Mouse (Mus musculus) activated CD4-positive, CD25-positive, alpha-beta regulatory T cell (primary cell): Measurements from ENCODE around the gene Skint2. TPM values are rescaled to one million over a fixed set of nuclear protein-coding genes. Genes with fewer than 3 reads are reported as not detected.

Source experiments
- polyA plus RNA-seq, 2 experiments: library from polyadenylated mRNA; unstranded; fragments of 100-300 nt; shearing (Covaris generic); gene quantifications; one replicate each; pipeline ENCODE4 v1.2.1; 2017

The Skint2 gene
- polyA plus RNA-seq: not detected

DNA sequence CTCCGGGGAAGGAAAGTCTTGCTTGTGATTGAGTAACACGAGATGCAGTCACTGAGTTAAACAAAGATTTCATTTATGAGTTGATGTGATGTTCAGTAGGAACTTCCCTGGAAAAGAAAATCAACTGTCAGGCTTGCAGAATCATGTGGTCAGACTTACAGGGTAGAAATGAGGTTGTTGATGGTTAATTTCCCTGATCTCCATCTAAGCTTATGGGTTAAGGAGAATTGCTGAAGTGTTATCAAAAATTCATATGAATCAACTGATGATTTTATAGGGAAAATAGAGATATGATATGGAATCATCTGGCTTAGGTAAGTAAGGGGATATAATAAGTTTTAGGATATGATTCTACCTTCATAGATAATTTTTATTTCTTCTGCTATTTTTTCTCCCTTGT is at the start of gene Skint2:
Gene Skint2, plus strand, starts transcription at position 301 of the 400 bp plus-strand sequence.

Other genes starting within 250 kb of the Skint2 start
- gene Skint9, start 123.2 kb upstream of the Skint2 start, polyA plus RNA-seq: not detected
- under 1 TPM in 1 of 2 experiments, not detected in 1; 0.26 TPM for gene Skint10, start 217.7 kb downstream of the Skint2 start, polyA plus RNA-seq